Mouse (Mus musculus) embryonic facial prominence, embryonic 14.5 days (tissue): Measurements from ENCODE around the gene Fcgrt. TPM values are rescaled to one million over a fixed set of nuclear protein-coding genes. Genes with fewer than 3 reads are reported as not detected.
"Not testable (repeated sequence)": the region's sequence is repeated elsewhere in the genome, so short reads cannot be mapped to it uniquely, and the experiment has no call there.

Source experiments
- ATAC-seq: fragments of 200-750 bp; cut with Nextera tagmentation; 2 replicates; pipeline ENCODE4 v1.8.0; 2017; ENCODE audit warnings: low read depth, moderate number of reproducible peaks, moderate TSS enrichment
- DNase-seq: peaks from one replicate; pipeline ENCODE4 v3.0.0-alpha.2; 2015; ENCODE audit warnings: low spot score
- H3K27ac ChIP-seq: fragments of 300-500 bp; sonication (generic); replicated peaks from 2 replicates; pipeline ENCODE4 v1.5.1; 2014; ENCODE audit warnings: low read depth, mild to moderate bottlenecking, low read length, moderate library complexity
- H3K27me3 ChIP-seq: fragments of 300-500 bp; sonication (generic); replicated peaks from 2 replicates; pipeline ENCODE4 v1.6.1; 2014; ENCODE audit warnings: low read length; ENCODE audit not compliant: control insufficient read depth, insufficient read depth
- H3K36me3 ChIP-seq: fragments of 300-500 bp; sonication (generic); 2 replicates; pipeline ENCODE4 v1.6.1; 2014; ENCODE audit warnings: low read length, mixed read lengths; ENCODE audit not compliant: control insufficient read depth, insufficient read depth
- H3K4me1 ChIP-seq: fragments of 300-500 bp; sonication (generic); 2 replicates; pipeline ENCODE4 v1.6.1; 2014; ENCODE audit warnings: antibody characterized with exemption, low read length; ENCODE audit not compliant: control insufficient read depth, insufficient read depth
- H3K4me2 ChIP-seq: fragments of 300-500 bp; sonication (generic); 2 replicates; pipeline ENCODE4 v1.6.1; 2014; ENCODE audit warnings: low read depth, mild to moderate bottlenecking, low read length, moderate library complexity, mixed read lengths
- H3K4me3 ChIP-seq: fragments of 300-500 bp; sonication (generic); 2 replicates; pipeline ENCODE4 v1.5.1; 2014; ENCODE audit warnings: low read depth, mild to moderate bottlenecking, low read length
- H3K9ac ChIP-seq: fragments of 300-500 bp; sonication (generic); 2 replicates; pipeline ENCODE4 v1.6.1; 2014; ENCODE audit warnings: low read depth, mild to moderate bottlenecking, low read length, moderate library complexity, mixed read lengths
- H3K9me3 ChIP-seq: fragments of 300-500 bp; sonication (generic); 2 replicates; pipeline ENCODE4 v1.6.1; 2016; ENCODE audit warnings: low read length; ENCODE audit not compliant: control insufficient read depth
- WGBS: fragments of 180-500 bp; shearing (Covaris S2); extraction: QIAGEN DNeasy Blood & Tissue Kit; methylation state at CpG from one replicate; pipeline ENCODE4 v1.1.7; 2014; 5-methylcytosine and 5-hydroxymethylcytosine counted together
- polyA plus RNA-seq: library from polyadenylated mRNA; unstranded; fragments of >200 nt; fragmentation: Nextera tagmentation; extraction: Ambion mirVana; gene quantifications from 2 replicates; pipeline ENCODE4 v1.2.1, GENCODE M21; 2014

Gene Fcgrt
- polyA plus RNA-seq, 1 experiment from 2014 or later, result 129 TPM

- H3K4me2 ChIP-seq, result no peak overlapping the region
- DNase-seq (no peak), ATAC-seq (no peak)
- no peak overlapping the region for H3K27ac ChIP-seq
- H3K36me3 ChIP-seq, result peaks cover 71% of the 10 kb centered on the region
- no peaks in the 10 kb centered on the region for H3K27me3 ChIP-seq
- 0 out of 2 replicates have a peak overlapping the region, but pooled peaks have one; percentile 11 for H3K9ac ChIP-seq
- peaks cover 17% of the 10 kb centered on the region for H3K4me1 ChIP-seq
- H3K9me3 ChIP-seq, result no peaks in the 10 kb centered on the region
- no peak overlapping the region for H3K4me3 ChIP-seq
These were observed 18.3 kb upstream of the Fcgrt start for GRCm38 (mm10) chr7:45121966-45122365.

DNA sequence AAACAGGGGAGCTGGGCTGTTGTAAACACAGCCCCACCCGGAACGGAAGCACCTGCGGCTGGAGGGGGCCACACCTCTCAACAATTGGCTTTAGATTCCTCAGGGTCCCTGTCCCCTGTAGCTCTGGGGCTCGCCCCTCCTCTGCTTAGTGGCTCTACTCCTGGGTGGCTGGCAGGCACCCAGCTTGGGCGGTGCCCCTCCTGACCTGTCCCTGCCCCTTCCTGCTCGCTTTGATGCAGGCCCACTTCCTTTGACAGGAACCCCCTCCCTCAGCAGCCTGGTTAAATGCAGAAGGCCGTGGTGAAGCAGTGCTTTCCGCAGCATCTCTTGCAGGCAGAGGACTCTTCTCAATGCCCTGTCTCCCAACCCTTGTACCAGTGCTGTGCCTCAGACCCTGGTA, 17.8 kb upstream of the Fcgrt start:
- H3K4me2 ChIP-seq, result no peak overlapping the region
- no peak overlapping the region for H3K4me3 ChIP-seq
- DNase-seq, result no peak

DNA sequence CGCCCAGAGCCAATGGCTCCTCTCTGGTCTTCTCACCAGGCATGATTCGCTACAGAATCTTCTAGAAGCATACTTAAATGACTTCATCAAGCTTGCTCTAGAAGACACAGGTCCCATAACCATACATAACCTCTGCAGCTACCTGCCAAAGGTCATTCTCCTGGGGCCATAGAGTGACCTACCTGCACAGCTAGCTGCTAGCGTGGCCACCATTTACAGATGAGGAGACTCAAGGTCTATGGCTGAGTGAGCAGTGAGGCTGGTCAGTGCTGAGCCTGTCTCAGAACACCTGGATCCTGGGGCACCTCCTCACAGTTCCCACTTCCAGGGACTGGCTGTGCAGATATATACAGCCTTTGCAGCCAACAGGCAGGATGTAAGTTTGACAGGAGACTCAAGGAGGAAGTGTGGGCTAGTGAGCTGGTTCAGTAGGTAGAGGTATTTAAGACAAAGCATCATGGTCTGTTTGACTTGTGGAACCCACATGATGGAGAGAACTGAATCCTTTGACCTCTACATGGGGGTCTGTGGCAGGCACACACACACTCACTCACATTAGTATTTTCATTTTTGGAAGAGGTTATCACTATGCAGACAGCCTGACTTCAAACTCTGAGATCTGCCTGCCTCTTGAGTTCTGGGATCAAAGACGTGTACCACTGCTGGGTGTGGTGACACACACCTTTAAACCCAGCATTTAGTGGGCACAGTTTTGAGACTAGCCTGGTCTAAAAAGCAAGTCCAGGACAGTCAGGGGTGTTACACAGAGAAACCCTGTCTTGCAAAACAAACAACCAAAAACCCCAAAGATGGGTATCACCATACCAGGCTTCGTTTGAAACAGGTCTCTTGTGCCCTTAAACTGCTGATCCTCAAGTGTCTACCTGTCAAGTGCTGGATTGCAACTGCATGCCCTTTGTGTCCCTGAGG, 16.4 kb upstream of the Fcgrt start:
- no peak for ATAC-seq
- Histone ChIP-seq H3K27ac (no peak overlapping the region), H3K4me3 (no peak overlapping the region)

More for the DNA sequence above, 17.8 kb upstream of the Fcgrt start:
- H3K4me1 ChIP-seq, result peaks cover 11% of the 10 kb centered on the region
- no peaks in the 10 kb centered on the region for H3K27me3 ChIP-seq
- 52% methylated on average over 8 of the region's 8 CpGs for WGBS
- H3K27ac ChIP-seq, result no peak overlapping the region
- no peaks in the 10 kb centered on the region for H3K9me3 ChIP-seq
- no peak for ATAC-seq
- H3K36me3 ChIP-seq, result peaks cover 65% of the 10 kb centered on the region
- H3K9ac ChIP-seq, result 0 out of 2 replicates have a peak overlapping the region, but pooled peaks have one; percentile 11

GRCm38 (mm10) chr7:45118336-45118735, 14.7 kb upstream of the Fcgrt start:
- Histone ChIP-seq H3K9ac (no peak overlapping the region), H3K9me3 (no peaks in the 10 kb centered on the region), H3K4me1 (peaks cover 8% of the 10 kb centered on the region), H3K4me3 (no peak overlapping the region), H3K4me2 (no peak overlapping the region), H3K27ac (no peak overlapping the region), H3K36me3 (peaks cover 47% of the 10 kb centered on the region), H3K27me3 (no peaks in the 10 kb centered on the region)
- ATAC-seq (no peak), DNase-seq (no peak)
- WGBS, result 88% methylated on average over 6 of the region's 6 CpGs

More for the DNA sequence above, 16.4 kb upstream of the Fcgrt start:
- no peak overlapping the region for H3K4me2 ChIP-seq
- 79% methylated on average over 5 of the region's 5 CpGs for WGBS
- H3K9ac ChIP-seq, result no peak overlapping the region
- peaks cover 51% of the 10 kb centered on the region for H3K36me3 ChIP-seq
- no peak for DNase-seq
- peaks cover 11% of the 10 kb centered on the region for H3K4me1 ChIP-seq
- H3K27me3 ChIP-seq, result no peaks in the 10 kb centered on the region
- no peaks in the 10 kb centered on the region for H3K9me3 ChIP-seq

- no peaks in the 10 kb centered on the region for H3K27me3 ChIP-seq
- H3K4me1 ChIP-seq, result peaks cover under 1% of the 10 kb centered on the region; the same call in 1 of the 2 replicates
- 80% methylated on average over 8 of the region's 8 CpGs for WGBS
- no peaks in the 10 kb centered on the region for H3K9me3 ChIP-seq
- peaks cover 40% of the 10 kb centered on the region for H3K36me3 ChIP-seq
- no peak overlapping the region for H3K9ac ChIP-seq
- H3K27ac ChIP-seq, result no peak overlapping the region
- H3K4me2 ChIP-seq, result no peak overlapping the region
- H3K4me3 ChIP-seq, result no peak overlapping the region
- no peak for ATAC-seq
- DNase-seq, result no peak
These were observed 13.9 kb upstream of the Fcgrt start for GRCm38 (mm10) chr7:45117566-45117965.

- H3K4me1 ChIP-seq, result no peaks in the 10 kb centered on the region
- no peak overlapping the region for H3K9ac ChIP-seq
- H3K27ac ChIP-seq, result no peak overlapping the region
- 84% methylated on average over 2 of the region's 2 CpGs for WGBS
- no peak overlapping the region for H3K4me3 ChIP-seq
- H3K9me3 ChIP-seq, result no peaks in the 10 kb centered on the region
- 0 out of 2 replicates have a peak, but pooled peaks cover 3% of the 10 kb centered on the region for H3K36me3 ChIP-seq
- H3K4me2 ChIP-seq, result no peak overlapping the region
- ATAC-seq (no peak), DNase-seq (no peak)
- no peaks in the 10 kb centered on the region for H3K27me3 ChIP-seq
These were observed 9.8 kb upstream of the Fcgrt start for GRCm38 (mm10) chr7:45113476-45113875.

DNA sequence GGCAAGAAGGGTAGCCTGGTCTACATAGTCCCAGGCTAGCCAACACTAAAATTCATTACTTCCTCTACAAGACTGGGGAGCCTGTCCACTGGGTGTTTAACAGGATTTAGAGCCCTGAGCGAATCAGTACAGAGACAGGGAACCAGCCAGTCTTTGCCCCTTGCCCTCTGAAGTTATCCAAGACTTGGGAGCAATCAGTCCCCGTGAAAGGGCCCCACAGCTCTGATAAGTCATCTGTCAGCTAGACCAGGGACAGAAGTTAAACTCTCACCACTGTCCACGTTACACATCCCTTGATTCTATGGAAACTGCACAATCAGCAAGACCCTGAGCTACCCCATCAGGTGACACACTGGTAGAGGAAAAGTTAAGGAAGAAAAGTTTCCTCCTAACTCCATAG, 8.9 kb upstream of the Fcgrt start:
- Histone ChIP-seq H3K4me1 (no peaks in the 10 kb centered on the region), H3K9me3 (no peaks in the 10 kb centered on the region), H3K4me2 (no peak overlapping the region), H3K9ac (no peak overlapping the region), H3K27me3 (no peaks in the 10 kb centered on the region), H3K27ac (no peak overlapping the region), H3K4me3 (no peak overlapping the region), H3K36me3 (no peaks in the 10 kb centered on the region)
- ATAC-seq, result no peak
- WGBS, result 51% methylated on average over 3 of the region's 3 CpGs
- DNase-seq, result no peak

- no peaks in the 10 kb centered on the region for H3K4me1 ChIP-seq
- H3K4me3 ChIP-seq, result no peak overlapping the region
- no peaks in the 10 kb centered on the region for H3K36me3 ChIP-seq
- H3K9ac ChIP-seq, result no peak overlapping the region
- 55% methylated on average over 2 of the region's 2 CpGs for WGBS
- DNase-seq, result no peak
- no peak overlapping the region for H3K27ac ChIP-seq
- H3K27me3 ChIP-seq, result no peaks in the 10 kb centered on the region
- no peak overlapping the region for H3K4me2 ChIP-seq
- ATAC-seq, result no peak
- no peaks in the 10 kb centered on the region for H3K9me3 ChIP-seq
These were observed 8.3 kb upstream of the Fcgrt start for GRCm38 (mm10) chr7:45111940-45112339.

GRCm38 (mm10) chr7:45110089-45110488, 6.4 kb upstream of the Fcgrt start:
- 88% methylated on average over 4 of the region's 4 CpGs for WGBS
- not testable (repeated sequence) for DNase-seq

More at GRCm38 (mm10) chr7:45110089-45110488, 6.4 kb upstream of the Fcgrt start:
- H3K4me3 ChIP-seq, ATAC-seq, H3K4me2 ChIP-seq, H3K9me3 ChIP-seq, H3K9ac ChIP-seq, H3K27ac ChIP-seq, H3K27me3 ChIP-seq, H3K36me3 ChIP-seq, H3K4me1 ChIP-seq: not testable (repeated sequence)
